Mouse (Mus musculus) liver, postnatal 0 days (tissue): Measurements from ENCODE around the gene 1700123O20Rik.

Experiments used
- CTCF ChIP-seq: sonication (generic); IDR thresholded peaks from 2 replicates; pipeline ENCODE4 v1.5.1; 2016; ENCODE audit warnings: antibody characterized with exemption, low read depth
- EP300 ChIP-seq: IDR thresholded peaks from 2 replicates; pipeline ENCODE4 v1.6.1; 2016; ENCODE audit warnings: antibody characterized with exemption, low read depth, mild to moderate bottlenecking

- TF ChIP-seq CTCF (no peak), EP300 (no peak)
Measured at GRCm38 (mm10) chr14:54721711-54722110, 35.7 kb downstream of the 1700123O20Rik start.
